In the genomic region with DNA sequence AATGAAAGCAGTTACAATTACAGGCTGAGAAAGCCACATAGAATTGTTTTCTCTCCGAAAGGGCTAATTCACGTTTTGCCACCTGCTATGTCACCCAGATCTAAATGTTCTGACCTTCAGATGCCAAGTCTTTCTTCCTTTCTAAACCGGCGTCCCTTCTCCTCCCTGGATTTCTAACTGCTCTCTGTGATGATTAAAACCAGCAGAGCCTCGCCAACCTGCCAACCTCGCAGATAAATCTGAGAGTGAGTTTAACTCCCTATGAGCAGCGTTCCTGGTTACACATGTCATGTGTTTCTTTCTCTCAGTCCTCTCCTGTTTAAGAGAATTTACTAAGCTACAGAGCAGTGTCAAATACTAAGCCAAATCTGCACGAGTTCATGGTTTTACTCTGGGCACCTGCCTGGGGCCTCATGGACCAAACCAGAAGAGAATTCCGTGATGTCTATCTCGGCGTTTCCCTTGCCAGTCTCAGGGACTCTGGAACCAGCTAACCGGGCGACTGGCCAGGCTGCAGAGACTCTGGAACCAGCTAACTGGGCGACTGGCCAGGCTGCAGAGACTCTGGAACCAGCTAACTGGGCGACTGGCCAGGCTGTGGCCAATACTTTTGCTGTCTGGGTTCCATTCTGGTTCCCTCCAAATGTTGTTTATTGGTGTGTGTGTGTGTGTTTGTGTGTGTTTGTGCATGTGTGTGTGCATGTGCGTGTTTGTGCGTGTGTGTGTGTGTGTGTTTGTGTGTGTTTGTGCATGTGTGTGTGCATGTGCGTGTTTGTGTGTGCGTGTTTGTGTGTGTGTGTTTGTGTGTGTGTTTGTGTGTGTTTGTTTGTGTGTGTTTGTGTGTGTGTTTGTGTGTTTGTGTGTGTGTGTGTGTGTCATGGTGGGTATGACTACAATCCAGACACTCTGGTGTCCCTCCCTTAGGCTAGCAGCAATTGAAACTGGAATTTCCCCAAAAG, we compare ENCODE assay signal across 11 mouse cellular contexts. TPM values are rescaled to one million over a fixed set of nuclear protein-coding genes. Genes with fewer than 3 reads are reported as not detected.
A peak's percentile ranks its signal among the peaks of the same experiment; 100 is the strongest.
DNase-seq lines count a peak whose midpoint lies in the region; ATAC-seq and TF ChIP-seq lines count a peak whose summit lies in the region.
"Had no signal": no experiment of that assay in that cellular context is flagged by ENCODE, and none has a peak within 500 bp of the region (broad histone marks: within the 10 kb centered on the region; RNA-seq: fewer than 3 reads in every experiment).

No protein-coding gene starts in this region.

- H3K4me3 ChIP-seq in gastrocnemius, adult 2 months, result peak overlapping the region; percentile 5; the same call in 1 of the 2 replicates
- H3K4me3 ChIP-seq in E14TG2a.4 (replicated peaks; ENCODE audit: low read length), result peak overlapping the region; percentile 41; the same call in 1 of the 2 replicates
- no peak overlapping the region for H3K4me3 ChIP-seq in embryonic facial prominence, embryonic 12.5 days
- no peak overlapping the region for H3K4me3 ChIP-seq in neural tube, embryonic 15.5 days (replicated peaks)
- H3K4me3 ChIP-seq: erythroblast, embryonic 14.5 days had no signal

- H3K27ac ChIP-seq in gastrocnemius, adult 2 months, result peak overlapping the region; percentile 48
- 0 out of 2 replicates have a peak overlapping the region, but pooled peaks have one; percentile 23 for H3K27ac ChIP-seq in embryonic facial prominence, embryonic 12.5 days
- 0 out of 2 replicates have a peak overlapping the region, but pooled peaks have one; percentile 28 for H3K27ac ChIP-seq in neural tube, embryonic 15.5 days (replicated peaks)

- no peaks in the 10 kb centered on the region for H3K36me3 ChIP-seq in E14TG2a.4 (ENCODE audit: insufficient read depth, low read length)
- H3K36me3 ChIP-seq in embryonic facial prominence, embryonic 12.5 days, result no peaks in the 10 kb centered on the region
- no peaks in the 10 kb centered on the region for H3K36me3 ChIP-seq in neural tube, embryonic 15.5 days
- H3K36me3 ChIP-seq: G1E had no signal

- peaks cover 66% of the 10 kb centered on the region for H3K4me1 ChIP-seq in E14TG2a.4 (replicated peaks; ENCODE audit: low read depth, low read length)
- peaks cover 5% of the 10 kb centered on the region; the same call in 1 of the 2 replicates for H3K4me1 ChIP-seq in embryonic facial prominence, embryonic 12.5 days
- peaks cover 9% of the 10 kb centered on the region; the same call in 1 of the 2 replicates for H3K4me1 ChIP-seq in neural tube, embryonic 15.5 days

- intact Hi-C loops in gastrocnemius, adult 2 months (cut with DNase I), result no loop called here

- TF ChIP-seq CTCF in gastrocnemius, adult 2 months (IDR thresholded peaks at IDR 0.05), result no peak
- no peak for TF ChIP-seq CTCF in E14TG2a.4 (conservative IDR thresholded peaks at IDR 0.05; ENCODE audit: low read length)

- no peak for ATAC-seq in embryonic facial prominence, embryonic 12.5 days (ENCODE audit: insufficient number of reproducible peaks, insufficient read depth, low FRiP score, low TSS enrichment)
- no peak for ATAC-seq in neural tube, embryonic 15.5 days (ENCODE audit: low FRiP score)

- no peaks in the 10 kb centered on the region for H3K9me3 ChIP-seq in E14TG2a.4 (ENCODE audit: low read length)
- no peaks in the 10 kb centered on the region for H3K9me3 ChIP-seq in embryonic facial prominence, embryonic 12.5 days
- H3K9me3 ChIP-seq in neural tube, embryonic 15.5 days (replicated peaks), result no peaks in the 10 kb centered on the region
- H3K9me3 ChIP-seq: G1E; megakaryocyte, embryonic 14.5 days had no signal

- peak; percentile 52 for DNase-seq in gastrocnemius, adult 2 months
- no peak for DNase-seq in gastrocnemius, postnatal 25 days
- DNase-seq in kidney, postnatal 14 days, result peak; percentile 80
- DNase-seq in embryo, embryonic 11 days, result no peak
- no peak for DNase-seq in thymus, postnatal 25 days

- H3K4me2 ChIP-seq in embryonic facial prominence, embryonic 12.5 days (replicated peaks), result no peak overlapping the region
- 0 out of 2 replicates have a peak overlapping the region, but pooled peaks have one; percentile 20 for H3K4me2 ChIP-seq in neural tube, embryonic 15.5 days

- 58% methylated on average over 19 of the region's 19 CpGs for WGBS in embryonic facial prominence, embryonic 12.5 days
- WGBS in neural tube, embryonic 15.5 days, result 64% methylated on average over 19 of the region's 19 CpGs

- no peaks in the 10 kb centered on the region for H3K27me3 ChIP-seq in E14TG2a.4 (ENCODE audit: insufficient read depth, low read length)
- no peaks in the 10 kb centered on the region for H3K27me3 ChIP-seq in embryonic facial prominence, embryonic 12.5 days
- H3K27me3 ChIP-seq in neural tube, embryonic 15.5 days (replicated peaks), result no peaks in the 10 kb centered on the region
- H3K27me3 ChIP-seq: megakaryocyte, embryonic 14.5 days had no signal

- H3K9ac ChIP-seq in embryonic facial prominence, embryonic 12.5 days, result no peak overlapping the region; the same call in 1 of the 2 replicates
- no peak overlapping the region for H3K9ac ChIP-seq in neural tube, embryonic 15.5 days (replicated peaks)

RNA-seq across cellular contexts. Expression of gene Mdm2, which starts 7.9 kb away (rescaled TPM):
- 10 to 100 TPM; 49.2 to 49.8 TPM for total RNA-seq in gastrocnemius, adult 2 months (2021)
- total RNA-seq in gastrocnemius, postnatal 25 days (2021), result 10 to 100 TPM; 38.5 to 43.8 TPM
- polyA plus RNA-seq in embryonic facial prominence, embryonic 12.5 days (2016; fragmentation: Nextera tagmentation; extraction: Ambion mirVana), result 55.0 and 55.9 TPM in 2 replicates
- polyA plus RNA-seq in neural tube, embryonic 15.5 days (2015; fragmentation: Nextera tagmentation; extraction: Ambion mirVana), result 46.0 and 51.3 TPM in 2 replicates

RNA-seq across cellular contexts. Expression of gene Slc35e3, which starts 27.7 kb away (rescaled TPM):
- total RNA-seq in gastrocnemius, adult 2 months (2021), result 1 to 10 TPM; 4.6 to 5.1 TPM
- total RNA-seq in gastrocnemius, postnatal 25 days (2021), result 1 to 10 TPM; 3.8 to 4.8 TPM
- polyA plus RNA-seq in embryonic facial prominence, embryonic 12.5 days (2016; fragmentation: Nextera tagmentation; extraction: Ambion mirVana), result 39.5 TPM in 2 replicates
- polyA plus RNA-seq in neural tube, embryonic 15.5 days (2015; fragmentation: Nextera tagmentation; extraction: Ambion mirVana), result 26.4 and 26.9 TPM in 2 replicates
- polyA plus RNA-seq: erythroblast, embryonic 14.5 days had no signal

Comparison
In these comparisons a context has a peak if more than half of its experiments do, and no peak if none do; other contexts are left out.
1. DNase-seq: peak in gastrocnemius, adult 2 months (single experiment) and kidney, postnatal 14 days (single experiment); none in gastrocnemius, postnatal 25 days (single experiment), embryo, embryonic 11 days (single experiment) and thymus, postnatal 25 days (single experiment).
2. H3K4me3 ChIP-seq: peak in gastrocnemius, adult 2 months (single experiment) and E14TG2a.4 (single experiment); none in embryonic facial prominence, embryonic 12.5 days (single experiment) and neural tube, embryonic 15.5 days (single experiment).
3. Peak in every context shown above with its lines, with median percentiles within 50 percentile points of each other: H3K27ac ChIP-seq.